Mouse (Mus musculus): ENCODE data around the gene Nop53.
"Not testable (repeated sequence)": the region's sequence is repeated elsewhere in the genome, so short reads cannot be mapped to it uniquely, and the experiment has no call there.

The Nop53 gene

GRCm38 (mm10) chr7:15920645-15921190 is 25.2 kb downstream of the Nop53 start:
- peak; percentile 32; the same call in 1 of the 2 replicates for ATAC-seq (ENCODE audit: low TSS enrichment)

GRCm38 (mm10) chr7:15919947-15920346 is 25.9 kb downstream of the Nop53 start:
- ATAC-seq (ENCODE audit: low TSS enrichment), result no peak

- no peak for ATAC-seq (ENCODE audit: low TSS enrichment)
These were observed 27.5 kb downstream of the Nop53 start for GRCm38 (mm10) chr7:15918371-15918770.

- no peak for ATAC-seq (ENCODE audit: low TSS enrichment)
These were observed 28.9 kb downstream of the Nop53 start for GRCm38 (mm10) chr7:15916996-15917395.

GRCm38 (mm10) chr7:15916134-15916723 is 29.6 kb downstream of the Nop53 start:
- ATAC-seq (ENCODE audit: low TSS enrichment), result no peak

GRCm38 (mm10) chr7:15915695-15916094 is 30.2 kb downstream of the Nop53 start:
- ATAC-seq (ENCODE audit: low TSS enrichment), result not testable (repeated sequence)

- ATAC-seq (ENCODE audit: low TSS enrichment), result no peak; the same call in 1 of the 2 replicates
These were observed 31.1 kb downstream of the Nop53 start for GRCm38 (mm10) chr7:15914751-15915150.

- peak; percentile 11; the same call in 1 of the 2 replicates for ATAC-seq (ENCODE audit: low TSS enrichment)
These were observed 31.6 kb downstream of the Nop53 start for GRCm38 (mm10) chr7:15914252-15914651.

GRCm38 (mm10) chr7:15912183-15912582 is 33.7 kb downstream of the Nop53 start:
- ATAC-seq (ENCODE audit: low TSS enrichment), result peak; percentile 69; the same call in 1 of the 2 replicates

GRCm38 (mm10) chr7:15910521-15910920 is 35.4 kb downstream of the Nop53 start:
- ATAC-seq (ENCODE audit: low TSS enrichment), result no peak

- no peak for ATAC-seq (ENCODE audit: low TSS enrichment)
These were observed 37.8 kb downstream of the Nop53 start for GRCm38 (mm10) chr7:15907971-15908590.

GRCm38 (mm10) chr7:15906602-15907001 is 39.3 kb downstream of the Nop53 start:
- no peak for ATAC-seq (ENCODE audit: low TSS enrichment)

- no peak for ATAC-seq (ENCODE audit: low TSS enrichment)
These were observed 40.0 kb downstream of the Nop53 start for GRCm38 (mm10) chr7:15905861-15906260.

- no peak for ATAC-seq (ENCODE audit: low TSS enrichment)
These were observed 44.4 kb downstream of the Nop53 start for GRCm38 (mm10) chr7:15901366-15902048.

- ATAC-seq (ENCODE audit: low TSS enrichment), result no peak
These were observed 51.6 kb downstream of the Nop53 start for GRCm38 (mm10) chr7:15894251-15894650.

Data from frontal cortex, adult (tissue).